Mouse (Mus musculus) testis, postnatal 10 days (tissue): ENCODE measurements around the gene Gm45021.

ENCODE experiments used
- DNase-seq: peaks from one replicate; pipeline ENCODE4 v3.0.0; 2021; ENCODE audit warnings: low spot score

The Gm45021 gene

GRCm38 (mm10) chr6:48589194-48589750, at the start of gene Gm45021:
Gene Gm45021, plus strand, starts transcription at chr6:48589610.
- no peak for DNase-seq

DNA sequence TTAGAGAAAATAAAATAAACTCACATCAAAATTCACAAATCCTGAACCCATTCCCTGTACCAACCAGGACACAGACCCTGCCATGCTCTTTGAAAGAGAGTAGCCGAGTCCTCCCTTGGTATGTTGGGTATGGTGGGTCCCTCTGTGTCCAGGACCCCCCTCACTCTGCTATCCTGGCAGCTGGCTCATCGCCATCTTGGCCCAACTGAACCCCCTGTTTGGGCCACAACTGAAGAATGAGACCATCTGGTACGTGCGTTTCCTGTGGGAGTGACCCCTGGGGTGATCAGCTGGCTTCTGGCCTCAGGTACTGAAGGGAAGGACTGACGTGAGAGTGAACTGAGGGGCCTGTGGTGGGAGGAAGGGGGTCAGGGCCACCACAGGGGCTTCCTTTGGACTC, 49.5 kb upstream of the Gm45021 start:
- DNase-seq, result no peak

DNA sequence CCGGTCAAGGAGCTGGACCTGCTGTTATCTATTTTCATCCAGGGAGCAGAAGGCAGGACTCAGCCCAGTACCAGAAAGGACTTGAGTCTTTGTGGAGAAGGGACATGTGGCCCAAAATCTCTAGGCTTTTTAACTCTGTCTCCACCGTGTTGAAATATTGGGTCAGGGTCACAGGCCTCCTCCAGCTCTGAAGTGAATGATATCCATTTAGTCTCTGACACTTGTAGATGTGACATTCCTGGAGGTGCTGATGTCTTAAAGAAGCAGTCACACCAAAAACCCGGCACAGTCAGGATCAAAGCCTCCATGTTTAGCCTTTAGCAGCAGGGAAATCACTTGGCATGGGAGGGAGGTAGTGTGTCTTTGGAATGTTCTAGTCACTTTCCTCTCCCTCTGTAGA, 48.7 kb upstream of the Gm45021 start:
- no peak for DNase-seq

DNA sequence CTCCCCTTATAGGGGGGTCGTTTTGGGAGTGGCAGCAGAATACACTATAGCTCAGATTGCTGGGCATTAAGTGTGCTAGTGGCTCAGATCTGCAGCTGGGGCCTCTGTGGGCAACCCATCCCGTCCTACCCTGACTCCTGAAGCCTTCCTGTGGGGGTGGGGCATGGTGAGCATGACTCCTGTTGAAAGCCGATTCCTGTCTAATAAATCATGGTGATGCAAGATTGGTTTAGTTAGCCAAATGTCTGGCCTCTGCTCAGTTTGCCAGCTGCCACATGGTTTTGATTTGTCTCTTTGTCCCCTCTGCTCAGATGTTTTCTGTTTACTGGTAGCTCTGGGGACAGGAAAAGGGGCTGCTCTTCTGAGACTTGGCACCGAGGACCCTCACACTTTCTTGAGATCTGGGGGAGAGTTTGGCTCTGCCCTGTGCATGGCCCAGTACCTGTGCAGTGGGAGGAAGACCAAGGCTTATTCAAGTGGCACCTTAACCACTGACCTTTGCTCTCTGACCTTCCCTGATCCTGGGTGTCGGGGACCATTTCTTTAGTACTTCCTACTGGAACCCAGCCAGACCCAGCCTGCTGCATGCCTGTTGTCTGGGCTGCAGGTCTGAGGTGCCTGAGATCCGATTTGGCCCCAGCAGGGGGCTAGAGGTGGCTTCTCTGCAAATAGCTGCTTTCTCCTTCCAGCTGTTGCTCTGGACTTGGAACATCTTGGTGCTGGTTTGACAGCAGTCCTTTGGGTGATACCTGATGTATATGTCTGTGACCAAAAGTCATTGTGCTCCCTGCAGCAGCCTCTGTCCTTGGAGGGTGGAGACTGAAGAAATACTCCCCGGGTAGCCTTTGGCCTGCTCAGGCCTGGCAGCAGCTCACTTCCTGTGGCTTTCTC, 47.6 kb upstream of the Gm45021 start:
- DNase-seq, result no peak

DNA sequence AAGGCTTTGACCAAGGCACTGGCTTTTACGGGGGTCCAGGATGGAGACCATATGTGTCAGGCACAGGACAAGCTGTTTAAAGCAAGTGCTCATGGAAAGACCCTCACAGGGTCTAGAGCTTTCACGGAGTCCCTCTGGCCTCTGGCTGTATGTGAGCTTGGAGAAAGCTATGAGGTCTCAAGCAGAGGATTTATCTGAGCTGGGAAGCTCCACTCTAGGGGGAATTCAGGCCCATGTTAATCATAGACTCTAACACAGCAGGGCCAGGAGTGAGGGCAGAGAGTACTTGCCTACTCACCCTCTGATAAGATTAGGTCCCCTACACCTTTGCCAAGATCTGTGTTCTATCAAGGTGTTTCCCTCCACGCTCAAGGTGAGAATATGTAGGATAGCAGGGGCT, 46.8 kb upstream of the Gm45021 start:
- no peak for DNase-seq

- no peak for DNase-seq
Observed at GRCm38 (mm10) chr6:48545251-48545650, 44.2 kb upstream of the Gm45021 start.

GRCm38 (mm10) chr6:48546271-48546670, 43.1 kb upstream of the Gm45021 start:
- peak; percentile 67 for DNase-seq

DNA sequence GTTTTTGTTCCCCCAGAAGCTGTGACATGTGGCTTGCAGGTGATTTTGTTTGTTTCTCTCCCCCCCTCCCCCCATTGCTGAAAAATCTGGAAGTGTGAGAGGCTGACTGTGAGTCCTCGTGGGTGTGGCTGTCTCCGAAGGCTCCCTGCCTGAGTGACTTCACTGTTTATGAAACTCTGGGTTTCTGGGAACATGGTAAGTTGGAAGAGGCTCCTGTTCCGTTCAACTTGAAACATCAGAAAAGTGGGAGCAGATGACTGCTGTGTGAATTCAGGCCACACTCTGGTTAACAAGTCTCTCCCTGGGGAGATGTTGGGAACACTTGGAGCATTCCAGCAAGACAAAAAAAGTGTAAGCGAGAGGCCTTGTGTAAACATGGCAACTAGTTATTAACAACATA, 42.6 kb upstream of the Gm45021 start:
- peak; percentile 33 for DNase-seq

DNA sequence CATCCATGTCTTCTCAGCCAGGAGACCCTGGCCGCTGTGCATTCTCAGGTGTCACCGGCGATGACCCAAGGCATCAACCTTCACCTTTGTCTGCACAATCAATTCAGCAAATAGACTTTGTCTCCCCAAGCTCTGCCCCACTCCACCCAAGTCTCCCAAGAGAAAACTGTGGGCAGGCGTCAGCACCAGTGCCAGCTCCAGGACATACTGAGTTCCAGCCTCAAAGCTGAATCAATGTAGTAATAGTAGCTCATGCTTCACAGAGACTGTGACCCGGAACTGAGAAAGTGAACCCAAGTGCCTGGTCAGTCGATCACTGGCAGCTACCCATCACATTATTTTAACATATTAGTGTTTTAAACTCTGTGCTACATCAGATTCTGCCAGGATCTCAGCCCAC, 41.1 kb upstream of the Gm45021 start:
- no peak for DNase-seq

- DNase-seq, result peak; percentile 59
Observed at GRCm38 (mm10) chr6:48552918-48553317, 36.5 kb upstream of the Gm45021 start.

DNA sequence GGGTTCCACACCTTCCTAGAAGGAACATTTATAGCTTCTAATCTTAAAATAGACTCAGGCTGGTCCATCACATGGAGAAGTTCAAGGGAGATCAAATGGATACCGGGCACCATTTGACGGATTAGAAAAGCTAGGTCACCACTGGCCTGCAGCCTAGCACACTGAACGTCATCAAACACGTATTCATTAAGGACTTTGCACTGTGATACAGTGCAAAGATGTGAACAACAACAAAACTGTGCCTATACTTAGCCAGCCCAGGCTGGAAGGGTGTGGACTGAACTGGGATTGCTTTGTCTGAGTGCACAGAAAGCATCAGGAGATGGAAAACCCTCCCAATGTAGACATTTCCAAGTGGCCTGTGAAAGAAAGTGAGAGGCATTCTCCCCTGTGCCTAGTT, 35.6 kb upstream of the Gm45021 start:
- peak; percentile 28 for DNase-seq

DNA sequence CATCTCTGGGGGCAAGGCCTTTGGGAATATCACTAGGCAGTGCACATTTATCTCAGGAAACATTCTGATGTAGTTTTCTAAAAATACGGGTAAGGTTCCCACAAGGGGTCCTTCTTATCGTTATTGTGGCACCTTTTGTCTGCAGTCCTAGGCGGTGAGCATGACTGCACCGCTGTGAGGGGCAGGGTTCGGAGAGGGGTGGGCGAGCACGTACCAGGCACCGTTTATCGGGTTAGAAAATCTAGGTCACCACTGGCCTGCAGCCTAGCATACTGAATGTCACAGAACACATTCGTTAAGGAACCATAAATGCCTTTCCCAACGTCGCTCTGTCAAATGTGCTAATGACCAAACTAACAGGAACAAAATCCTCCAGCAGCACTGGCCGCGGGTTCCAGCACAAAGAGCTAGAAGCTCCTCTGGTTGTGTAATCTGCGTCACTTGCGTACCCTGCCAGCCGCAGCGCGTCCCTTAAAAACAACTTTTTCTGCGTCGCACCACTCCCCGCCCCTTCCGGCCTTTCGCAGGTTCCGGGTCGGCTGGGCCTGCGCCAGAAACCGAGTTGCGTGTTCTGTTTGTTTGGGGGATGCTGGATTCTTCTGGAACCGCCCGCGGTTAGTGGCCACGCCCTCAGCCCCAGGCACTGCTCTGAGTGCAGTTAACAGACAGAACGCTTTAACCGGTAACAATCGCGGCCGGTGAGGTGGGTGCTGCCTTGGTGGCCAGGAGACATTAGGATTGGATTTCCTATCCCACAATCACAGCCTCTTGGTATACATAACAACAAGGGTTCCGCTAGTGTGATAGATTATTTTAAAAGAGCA, 34.9 kb upstream of the Gm45021 start, which contains the start of gene Lrrc61:
Gene Lrrc61 (plus strand): TSS at position 517 of the 824 bp plus-strand sequence.
- peak; percentile 99 for DNase-seq

GRCm38 (mm10) chr6:48555104-48555890, 34.1 kb upstream of the Gm45021 start:
- peak; percentile 46 for DNase-seq

GRCm38 (mm10) chr6:48555956-48556355, 33.5 kb upstream of the Gm45021 start:
- DNase-seq, result no peak

DNA sequence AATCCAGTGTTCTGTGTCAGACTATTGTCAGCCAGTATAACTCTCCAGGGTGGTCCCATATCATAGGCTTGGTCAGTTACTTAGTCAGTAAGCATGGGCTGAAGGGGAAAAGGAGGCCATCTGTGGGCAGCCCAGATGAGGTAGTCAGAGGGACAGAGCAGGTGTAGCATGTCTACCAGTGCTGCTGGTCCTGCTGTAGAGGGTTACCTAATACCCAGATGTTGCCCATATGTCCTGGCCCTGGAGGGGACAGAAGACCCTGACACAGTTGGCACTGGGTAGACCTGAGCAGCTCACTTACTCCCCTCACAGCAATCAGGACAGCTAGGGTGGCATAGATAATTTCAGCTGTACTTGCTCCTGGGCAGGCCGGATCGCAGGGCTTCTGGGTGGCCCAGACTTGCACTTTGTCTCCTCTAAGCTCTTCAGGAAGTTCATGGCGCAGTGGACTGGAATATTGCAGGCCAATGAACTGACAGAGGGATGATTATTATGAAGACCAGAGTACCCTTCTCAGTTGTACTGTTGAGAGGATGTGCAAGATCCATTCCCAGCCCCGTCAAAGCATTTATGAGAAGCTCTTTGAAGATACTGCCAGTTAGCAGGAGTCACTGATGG, 23.6 kb upstream of the Gm45021 start:
- DNase-seq, result no peak

- DNase-seq, result peak; percentile 69
Observed at GRCm38 (mm10) chr6:48566312-48566711, 23.1 kb upstream of the Gm45021 start.

- peak; percentile 77 for DNase-seq
Observed at GRCm38 (mm10) chr6:48568036-48568984, 21.1 kb upstream of the Gm45021 start.

DNA sequence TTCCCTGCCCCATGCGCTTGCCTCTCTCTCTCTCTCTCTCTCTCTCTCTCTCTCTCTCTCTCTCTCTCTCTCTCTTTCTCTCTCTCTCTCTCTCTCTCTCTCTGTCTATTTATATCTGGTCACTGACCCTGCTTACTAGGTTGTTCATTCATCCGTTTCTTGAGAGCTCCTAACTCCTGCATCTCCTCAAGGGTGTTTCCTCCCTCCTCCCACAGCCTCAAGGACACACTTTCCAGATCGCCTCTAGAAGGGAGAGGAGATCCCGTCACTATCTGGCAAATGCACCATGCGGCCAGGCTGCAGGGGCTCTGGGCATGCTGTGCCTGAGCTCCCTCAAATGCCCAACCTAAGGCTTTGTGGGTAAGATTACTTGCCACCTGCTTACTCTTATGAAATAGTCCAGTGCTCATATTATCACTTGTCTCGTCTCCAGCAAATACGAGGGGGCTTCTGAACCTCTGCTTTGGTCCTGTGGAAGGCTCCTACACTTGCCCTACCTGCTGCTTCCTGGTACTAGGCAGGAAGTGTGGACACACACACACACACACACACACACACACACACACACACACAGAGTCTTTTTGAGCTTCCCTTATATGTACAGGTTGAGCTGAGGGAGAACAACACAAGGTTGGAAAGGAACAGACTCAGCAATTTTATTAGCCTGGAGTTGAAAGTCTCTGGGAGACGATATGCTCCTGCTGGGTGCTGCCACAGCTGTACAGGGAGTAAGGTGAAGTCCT, 20.2 kb upstream of the Gm45021 start:
- DNase-seq, result no peak

GRCm38 (mm10) chr6:48572014-48572413, 17.4 kb upstream of the Gm45021 start:
- no peak for DNase-seq
